Mouse (Mus musculus): ENCODE data around the gene Crcp. TPM values are rescaled to one million over a fixed set of nuclear protein-coding genes. Genes with fewer than 3 reads are reported as not detected.

Gene Crcp
- polyA plus RNA-seq, 1 experiment, result 25.7 TPM

GRCm38 (mm10) chr5:130101724-130102123, 72.6 kb downstream of the Crcp start:
- no peak overlapping the region for H3K4me3 ChIP-seq (ENCODE audit: low read depth, low read length)
- no peak overlapping the region for H3K9ac ChIP-seq (ENCODE audit: low read depth, poor library complexity, severe bottlenecking)
- no peaks in the 10 kb centered on the region for H3K4me1 ChIP-seq (ENCODE audit: control insufficient read depth, insufficient read depth, low read length)
- H3K27me3 ChIP-seq (ENCODE audit: control insufficient read depth, insufficient read depth, low read length, poor library complexity, severe bottlenecking), result no peaks in the 10 kb centered on the region
- peaks cover 19% of the 10 kb centered on the region for H3K36me3 ChIP-seq (ENCODE audit: control insufficient read depth, insufficient read depth, low read length, poor library complexity, severe bottlenecking)
- H3K9me3 ChIP-seq (replicated peaks; ENCODE audit: control insufficient read depth, insufficient read depth, low read length, poor library complexity, severe bottlenecking), result no peaks in the 10 kb centered on the region
- H3K27ac ChIP-seq (ENCODE audit: insufficient read depth, low read length), result no peak overlapping the region
- TF ChIP-seq POLR2A (IDR thresholded peaks at IDR 0.05; ENCODE audit: insufficient read depth, low read length), result no peak

- Histone ChIP-seq H3K4me3 (ENCODE audit: low read depth, low read length) (no peak overlapping the region), H3K36me3 (ENCODE audit: control insufficient read depth, insufficient read depth, low read length, poor library complexity, severe bottlenecking) (peaks cover 10% of the 10 kb centered on the region; the same call in 1 of the 2 replicates), H3K27me3 (ENCODE audit: control insufficient read depth, insufficient read depth, low read length, poor library complexity, severe bottlenecking) (no peaks in the 10 kb centered on the region), H3K9ac (ENCODE audit: low read depth, poor library complexity, severe bottlenecking) (no peak overlapping the region), H3K9me3 (replicated peaks; ENCODE audit: control insufficient read depth, insufficient read depth, low read length, poor library complexity, severe bottlenecking) (no peaks in the 10 kb centered on the region), H3K4me1 (ENCODE audit: control insufficient read depth, insufficient read depth, low read length) (no peaks in the 10 kb centered on the region), H3K27ac (ENCODE audit: insufficient read depth, low read length) (no peak overlapping the region)
- TF ChIP-seq EP300 (IDR thresholded peaks at IDR 0.05; ENCODE audit: insufficient read depth, low read depth, low read length) (no peak), POLR2A (IDR thresholded peaks at IDR 0.05; ENCODE audit: insufficient read depth, low read length) (no peak), CTCF (IDR thresholded peaks at IDR 0.05; ENCODE audit: low read depth, low read length) (no peak)
These were observed 80.3 kb downstream of the Crcp start for GRCm38 (mm10) chr5:130109348-130109747.

Other genes starting within 250 kb of the Crcp start
- 28.7 and 31.4 TPM in 2 replicates for gene Psph, start 241.8 kb upstream of the Crcp start, polyA plus RNA-seq (2011; ENCODE audit: insufficient read depth, insufficient read length, low read depth, missing spikeins)
- gene Sumf2, start 182.3 kb upstream of the Crcp start, polyA plus RNA-seq (2011; ENCODE audit: insufficient read depth, insufficient read length, low read depth, missing spikeins), result 58.6 and 61.0 TPM in 2 replicates
- gene Chchd2, start 141.8 kb upstream of the Crcp start, polyA plus RNA-seq (2011; ENCODE audit: insufficient read depth, insufficient read length, low read depth, missing spikeins), result 337 and 340 TPM in 2 replicates
- 12.9 and 13.1 TPM in 2 replicates for gene Zbed5, start 133.6 kb upstream of the Crcp start, polyA plus RNA-seq (2011; ENCODE audit: insufficient read depth, insufficient read length, low read depth, missing spikeins)
- gene Phkg1, start 130.7 kb upstream of the Crcp start, polyA plus RNA-seq (2011; ENCODE audit: insufficient read depth, insufficient read length, low read depth, missing spikeins), result 5.4 and 6.1 TPM in 2 replicates
- 1.3 and 4.3 TPM in 2 replicates for gene Nupr1l, start 120.8 kb upstream of the Crcp start, polyA plus RNA-seq (2011; ENCODE audit: insufficient read depth, insufficient read length, low read depth, missing spikeins)
- 72.6 and 73.3 TPM in 2 replicates for gene Vkorc1l1, start 87.3 kb upstream of the Crcp start, polyA plus RNA-seq (2011; ENCODE audit: insufficient read depth, insufficient read length, low read depth, missing spikeins)
- gene Gusb, start 26.2 kb upstream of the Crcp start, polyA plus RNA-seq (2011; ENCODE audit: insufficient read depth, insufficient read length, low read depth, missing spikeins), result 11.5 and 13.3 TPM in 2 replicates
- gene Asl, start within 50 bp of the Crcp start, polyA plus RNA-seq (2011; ENCODE audit: insufficient read depth, insufficient read length, low read depth, missing spikeins), result 60.7 and 63.4 TPM in 2 replicates
- 35.6 and 44.8 TPM in 2 replicates for gene Tpst1, start 44.0 kb downstream of the Crcp start, polyA plus RNA-seq (2011; ENCODE audit: insufficient read depth, insufficient read length, low read depth, missing spikeins)
- gene Kctd7, start 115.6 kb downstream of the Crcp start, polyA plus RNA-seq (2011; ENCODE audit: insufficient read depth, insufficient read length, low read depth, missing spikeins), result 0.97 and 1.8 TPM in 2 replicates
- 29.9 and 34.8 TPM in 2 replicates for gene Rabgef1, start 142.5 kb downstream of the Crcp start, polyA plus RNA-seq (2011; ENCODE audit: insufficient read depth, insufficient read length, low read depth, missing spikeins)
- gene Tmem248, start 187.8 kb downstream of the Crcp start, polyA plus RNA-seq (2011; ENCODE audit: insufficient read depth, insufficient read length, low read depth, missing spikeins), result 60.2 and 63.9 TPM in 2 replicates
- gene Sbds, start 226.2 kb downstream of the Crcp start, polyA plus RNA-seq (2011; ENCODE audit: insufficient read depth, insufficient read length, low read depth, missing spikeins), result 66.8 and 68.5 TPM in 2 replicates
- gene Tyw1, start 226.3 kb downstream of the Crcp start, polyA plus RNA-seq (2011; ENCODE audit: insufficient read depth, insufficient read length, low read depth, missing spikeins), result 27.7 and 27.8 TPM in 2 replicates